Mouse (Mus musculus): Measurements from ENCODE around the gene Atad3a. TPM values are rescaled to one million over a fixed set of nuclear protein-coding genes. Genes with fewer than 3 reads are reported as not detected.

Gene Atad3a
- 62.0 and 70.0 TPM in 2 replicates for polyA plus RNA-seq (2014; fragmentation: Nextera tagmentation; extraction: Ambion mirVana)

GRCm38 (mm10) chr4:155760613-155761355 lies at the start of gene Atad3a:
Gene Atad3a (minus strand): TSS chr4:155761093.
- under 1% methylated on average over 66 of the region's 68 CpGs for WGBS
- H3K4me1 ChIP-seq (ENCODE audit: control insufficient read depth, insufficient read depth, low read length) = peaks cover 16% of the 10 kb centered on the region
- no peaks in the 10 kb centered on the region for H3K9me3 ChIP-seq (replicated peaks; ENCODE audit: control insufficient read depth, low read length)
- peaks cover 16% of the 10 kb centered on the region for H3K36me3 ChIP-seq (ENCODE audit: control insufficient read depth, insufficient read depth, low read length)
- DNase-seq (ENCODE audit: low spot score) (peak; percentile 97), ATAC-seq (peak; percentile 97)
- peak within 1 kb of the TSS; percentile 71 for H3K4me3 ChIP-seq (ENCODE audit: low read depth, low read length)
- H3K27ac ChIP-seq (ENCODE audit: low read depth, low read length) = no peak within 1 kb of the TSS
- H3K9ac ChIP-seq (ENCODE audit: low read length) = peak within 1 kb of the TSS; percentile 78
- no peaks in the 10 kb centered on the region for H3K27me3 ChIP-seq (replicated peaks; ENCODE audit: control insufficient read depth, insufficient read depth, low read length)
- peak within 1 kb of the TSS; percentile 98 for H3K4me2 ChIP-seq (ENCODE audit: low read length)

DNA sequence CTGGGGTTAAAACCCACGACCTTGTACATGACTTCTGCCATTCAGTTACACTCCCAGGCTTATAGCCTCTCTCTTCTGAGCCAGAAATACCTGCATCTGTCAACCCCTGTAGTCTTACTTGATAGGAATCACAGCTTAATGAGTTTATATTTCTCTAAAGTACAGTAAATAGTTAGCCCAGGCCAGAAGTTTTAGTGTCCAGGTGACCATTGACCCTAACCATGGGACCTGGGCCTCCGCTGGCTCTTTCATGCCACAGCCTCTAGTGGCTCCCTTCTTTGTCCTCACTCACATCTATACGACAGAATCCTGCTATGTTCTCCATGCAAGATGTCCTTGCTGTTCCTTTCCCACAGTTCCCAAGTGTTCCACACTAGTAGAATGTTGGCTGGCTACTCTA lies 46.9 kb upstream of the Atad3a start:
- no peaks in the 10 kb centered on the region for H3K27me3 ChIP-seq (replicated peaks; ENCODE audit: control insufficient read depth, insufficient read depth, low read length)
- ATAC-seq (no peak), DNase-seq (ENCODE audit: low spot score) (no peak)
- no peak overlapping the region for H3K27ac ChIP-seq (ENCODE audit: low read depth, low read length)
- peaks cover 54% of the 10 kb centered on the region for H3K36me3 ChIP-seq (ENCODE audit: control insufficient read depth, insufficient read depth, low read length)
- H3K4me3 ChIP-seq (ENCODE audit: low read depth, low read length) = no peak overlapping the region
- H3K9me3 ChIP-seq (replicated peaks; ENCODE audit: control insufficient read depth, low read length) = no peaks in the 10 kb centered on the region
- no peak overlapping the region for H3K9ac ChIP-seq (ENCODE audit: low read length)
- H3K4me2 ChIP-seq (ENCODE audit: low read length) = no peak overlapping the region
- peaks cover 13% of the 10 kb centered on the region for H3K4me1 ChIP-seq (ENCODE audit: control insufficient read depth, insufficient read depth, low read length)
- 88% methylated on average over 3 of the region's 3 CpGs for WGBS

DNA sequence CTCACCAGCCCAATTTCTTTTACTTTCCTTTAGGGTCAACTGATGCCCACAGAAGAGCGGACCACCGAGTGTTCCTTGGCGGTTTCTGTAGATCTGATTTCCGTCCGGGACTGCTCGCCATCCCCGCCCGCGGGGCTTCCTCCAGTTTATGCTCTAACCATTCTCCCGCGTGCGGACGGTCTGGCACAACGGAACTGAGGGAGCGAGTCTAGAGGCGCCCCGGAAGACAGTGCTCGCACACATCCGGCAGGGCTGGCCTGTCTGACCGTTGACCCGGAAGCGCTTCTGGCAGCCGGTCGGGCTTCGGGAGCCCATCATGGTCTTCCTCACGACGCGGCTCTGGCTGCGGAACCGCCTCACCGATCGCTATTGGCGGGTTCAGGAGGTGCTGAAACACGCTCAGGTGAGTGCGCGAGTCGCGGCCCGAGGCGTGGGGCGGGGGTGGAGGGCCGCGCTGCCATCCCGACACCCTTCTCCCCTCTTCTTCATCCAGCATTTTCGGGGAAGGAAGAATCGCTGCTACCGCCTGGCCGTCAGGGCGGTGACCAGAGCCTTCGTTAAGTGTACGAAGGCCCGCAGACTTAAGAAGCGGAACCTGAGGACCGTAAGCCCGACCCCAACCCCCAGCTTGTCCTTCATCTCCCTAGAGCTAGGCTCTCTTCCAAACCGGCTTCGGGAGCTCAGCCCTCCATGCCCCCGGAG lies 42.6 kb upstream of the Atad3a start:
- Histone ChIP-seq H3K4me1 (ENCODE audit: control insufficient read depth, insufficient read depth, low read length) (peaks cover 11% of the 10 kb centered on the region), H3K4me3 (ENCODE audit: low read depth, low read length) (peak overlapping the region; percentile 83), H3K9me3 (replicated peaks; ENCODE audit: control insufficient read depth, low read length) (no peaks in the 10 kb centered on the region), H3K4me2 (ENCODE audit: low read length) (peak overlapping the region; percentile 83), H3K27me3 (replicated peaks; ENCODE audit: control insufficient read depth, insufficient read depth, low read length) (no peaks in the 10 kb centered on the region), H3K9ac (ENCODE audit: low read length) (peak overlapping the region; percentile 86), H3K27ac (ENCODE audit: low read depth, low read length) (peak overlapping the region; percentile 57), H3K36me3 (ENCODE audit: control insufficient read depth, insufficient read depth, low read length) (peaks cover 29% of the 10 kb centered on the region)
- WGBS = under 1% methylated on average over 57 of the region's 58 CpGs
- ATAC-seq = peak; percentile 98
- peak; percentile 96 for DNase-seq (ENCODE audit: low spot score)

- Histone ChIP-seq H3K27ac (ENCODE audit: low read depth, low read length) (peak within 1 kb of the TSS; percentile 57), H3K4me1 (ENCODE audit: control insufficient read depth, insufficient read depth, low read length) (peaks cover 11% of the 10 kb centered on the region), H3K4me3 (ENCODE audit: low read depth, low read length) (peak within 1 kb of the TSS; percentile 83), H3K27me3 (replicated peaks; ENCODE audit: control insufficient read depth, insufficient read depth, low read length) (no peaks in the 10 kb centered on the region), H3K9me3 (replicated peaks; ENCODE audit: control insufficient read depth, low read length) (no peaks in the 10 kb centered on the region), H3K4me2 (ENCODE audit: low read length) (peak within 1 kb of the TSS; percentile 83), H3K9ac (ENCODE audit: low read length) (peak within 1 kb of the TSS; percentile 86), H3K36me3 (ENCODE audit: control insufficient read depth, insufficient read depth, low read length) (peaks cover 22% of the 10 kb centered on the region)
- DNase-seq (ENCODE audit: low spot score) (peak; percentile 32), ATAC-seq (peak; percentile 1; the same call in 1 of the 2 replicates)
- WGBS = 7% methylated on average over 12 of the region's 12 CpGs
Measured at GRCm38 (mm10) chr4:155802741-155803339, 41.9 kb upstream of the Atad3a start, which contains the start of gene Mrpl20. Gene Mrpl20 (plus strand): TSS chr4:155802878.

- Histone ChIP-seq H3K27me3 (replicated peaks; ENCODE audit: control insufficient read depth, insufficient read depth, low read length) (no peaks in the 10 kb centered on the region), H3K4me2 (ENCODE audit: low read length) (no peak overlapping the region), H3K4me3 (ENCODE audit: low read depth, low read length) (no peak overlapping the region), H3K4me1 (ENCODE audit: control insufficient read depth, insufficient read depth, low read length) (peaks cover 11% of the 10 kb centered on the region), H3K9ac (ENCODE audit: low read length) (no peak overlapping the region), H3K36me3 (ENCODE audit: control insufficient read depth, insufficient read depth, low read length) (peaks cover 14% of the 10 kb centered on the region), H3K9me3 (replicated peaks; ENCODE audit: control insufficient read depth, low read length) (no peaks in the 10 kb centered on the region), H3K27ac (ENCODE audit: low read depth, low read length) (no peak overlapping the region)
- no peak for ATAC-seq
- 100% methylated on average over 1 of the region's 1 CpGs for WGBS
- no peak for DNase-seq (ENCODE audit: low spot score)
Measured at GRCm38 (mm10) chr4:155802075-155802474, 41.2 kb upstream of the Atad3a start.

DNA sequence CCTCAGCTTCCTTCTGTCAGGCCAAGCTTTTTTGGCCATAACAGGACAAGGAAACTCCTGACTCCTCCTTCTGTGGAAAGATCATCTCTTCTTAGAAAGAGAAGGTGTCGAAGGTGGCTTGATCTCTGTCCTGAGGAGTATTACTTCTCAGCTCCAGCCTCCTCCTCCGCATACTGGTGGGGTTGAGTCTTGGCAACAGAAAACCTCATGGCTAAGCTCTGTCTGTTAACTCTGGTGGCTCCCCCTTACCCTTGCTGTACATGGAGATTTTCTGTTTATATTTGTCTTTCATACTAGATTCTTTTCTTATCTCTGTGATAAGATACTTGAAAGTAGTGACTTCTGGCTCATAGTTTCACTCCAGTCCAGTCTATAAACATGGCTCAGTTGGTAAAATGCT lies 32.8 kb upstream of the Atad3a start:
- Histone ChIP-seq H3K27ac (ENCODE audit: low read depth, low read length) (no peak overlapping the region), H3K27me3 (replicated peaks; ENCODE audit: control insufficient read depth, insufficient read depth, low read length) (no peaks in the 10 kb centered on the region), H3K9me3 (replicated peaks; ENCODE audit: control insufficient read depth, low read length) (no peaks in the 10 kb centered on the region), H3K4me2 (ENCODE audit: low read length) (no peak overlapping the region), H3K4me3 (ENCODE audit: low read depth, low read length) (no peak overlapping the region), H3K36me3 (ENCODE audit: control insufficient read depth, insufficient read depth, low read length) (no peaks in the 10 kb centered on the region), H3K4me1 (ENCODE audit: control insufficient read depth, insufficient read depth, low read length) (no peaks in the 10 kb centered on the region), H3K9ac (ENCODE audit: low read length) (no peak overlapping the region)
- DNase-seq (ENCODE audit: low spot score) (no peak), ATAC-seq (no peak)
- WGBS = 86% methylated on average over 2 of the region's 2 CpGs

GRCm38 (mm10) chr4:155791240-155791933 lies 30.5 kb upstream of the Atad3a start:
- ATAC-seq (no peak), DNase-seq (ENCODE audit: low spot score) (no peak)
- 76% methylated on average over 24 of the region's 24 CpGs for WGBS
- no peak overlapping the region for H3K9ac ChIP-seq (ENCODE audit: low read length)
- no peaks in the 10 kb centered on the region for H3K27me3 ChIP-seq (replicated peaks; ENCODE audit: control insufficient read depth, insufficient read depth, low read length)
- H3K36me3 ChIP-seq (ENCODE audit: control insufficient read depth, insufficient read depth, low read length) = no peaks in the 10 kb centered on the region
- H3K4me2 ChIP-seq (ENCODE audit: low read length) = no peak overlapping the region
- no peaks in the 10 kb centered on the region for H3K4me1 ChIP-seq (ENCODE audit: control insufficient read depth, insufficient read depth, low read length)
- H3K9me3 ChIP-seq (replicated peaks; ENCODE audit: control insufficient read depth, low read length) = no peaks in the 10 kb centered on the region
- no peak overlapping the region for H3K27ac ChIP-seq (ENCODE audit: low read depth, low read length)
- no peak overlapping the region for H3K4me3 ChIP-seq (ENCODE audit: low read depth, low read length)

GRCm38 (mm10) chr4:155790650-155791161 lies 29.8 kb upstream of the Atad3a start:
- H3K4me1 ChIP-seq (ENCODE audit: control insufficient read depth, insufficient read depth, low read length) = no peaks in the 10 kb centered on the region
- no peak overlapping the region for H3K9ac ChIP-seq (ENCODE audit: low read length)
- H3K9me3 ChIP-seq (replicated peaks; ENCODE audit: control insufficient read depth, low read length) = no peaks in the 10 kb centered on the region
- H3K27me3 ChIP-seq (replicated peaks; ENCODE audit: control insufficient read depth, insufficient read depth, low read length) = no peaks in the 10 kb centered on the region
- H3K4me2 ChIP-seq (ENCODE audit: low read length) = no peak overlapping the region
- ATAC-seq (no peak), DNase-seq (ENCODE audit: low spot score) (no peak)
- H3K4me3 ChIP-seq (ENCODE audit: low read depth, low read length) = no peak overlapping the region
- H3K27ac ChIP-seq (ENCODE audit: low read depth, low read length) = no peak overlapping the region
- H3K36me3 ChIP-seq (ENCODE audit: control insufficient read depth, insufficient read depth, low read length) = no peaks in the 10 kb centered on the region
- 80% methylated on average over 3 of the region's 3 CpGs for whole genome bisulfite sequencing
